Mouse (Mus musculus) testis, postnatal 10 days (tissue): ENCODE results near the gene Phlda3.

Source experiments
- DNase-seq: peaks from one replicate; pipeline ENCODE4 v3.0.0; 2021; ENCODE audit warnings: low spot score

The Phlda3 gene

GRCm38 (mm10) chr1:135759685-135760084 is 6.2 kb upstream of the Phlda3 start:
- no peak for DNase-seq

- DNase-seq, result no peak
Measured at GRCm38 (mm10) chr1:135760216-135760615, 5.7 kb upstream of the Phlda3 start.

- DNase-seq, result no peak
Measured at GRCm38 (mm10) chr1:135761728-135762127, 4.2 kb upstream of the Phlda3 start.

- DNase-seq, result no peak
Measured at GRCm38 (mm10) chr1:135763503-135764205, 2.3 kb upstream of the Phlda3 start.

- DNase-seq, result no peak
Measured at GRCm38 (mm10) chr1:135764206-135764528, 1.8 kb upstream of the Phlda3 start.

GRCm38 (mm10) chr1:135766592-135767306 is 830 bp downstream of the Phlda3 start:
- DNase-seq, result no peak

- no peak for DNase-seq
Measured at GRCm38 (mm10) chr1:135767324-135767890, 1.5 kb downstream of the Phlda3 start.

GRCm38 (mm10) chr1:135768400-135768799 is 2.5 kb downstream of the Phlda3 start:
- DNase-seq, result no peak

- no peak for DNase-seq
Measured at GRCm38 (mm10) chr1:135770237-135770636, 4.3 kb downstream of the Phlda3 start.

GRCm38 (mm10) chr1:135770896-135771572 is 5.1 kb downstream of the Phlda3 start:
- DNase-seq, result no peak

GRCm38 (mm10) chr1:135771573-135771970 is 5.7 kb downstream of the Phlda3 start:
- DNase-seq, result no peak

GRCm38 (mm10) chr1:135776596-135776995 is 10.7 kb downstream of the Phlda3 start:
- DNase-seq, result no peak

GRCm38 (mm10) chr1:135777046-135777445 is 11.1 kb downstream of the Phlda3 start:
- DNase-seq, result no peak

- peak; percentile 81 for DNase-seq
Measured at GRCm38 (mm10) chr1:135778780-135779535, 13.0 kb downstream of the Phlda3 start, which contains the start of gene Tnni1. Tnni1 (plus strand) TSS chr1:135779434.

GRCm38 (mm10) chr1:135780649-135781048 is 14.7 kb downstream of the Phlda3 start:
- DNase-seq, result no peak

GRCm38 (mm10) chr1:135781220-135781619 is 15.3 kb downstream of the Phlda3 start:
- DNase-seq, result peak; percentile 91

- DNase-seq, result no peak
Measured at GRCm38 (mm10) chr1:135782816-135783215, 16.9 kb downstream of the Phlda3 start.

- DNase-seq, result peak; percentile 89
Measured at GRCm38 (mm10) chr1:135787799-135788198, 21.9 kb downstream of the Phlda3 start.

- peak; percentile 75 for DNase-seq
Measured at GRCm38 (mm10) chr1:135788708-135789107, 22.8 kb downstream of the Phlda3 start.

- DNase-seq, result peak; percentile 91
Measured at GRCm38 (mm10) chr1:135789815-135790214, 23.9 kb downstream of the Phlda3 start.

- no peak for DNase-seq
Measured at GRCm38 (mm10) chr1:135792143-135792939, 26.4 kb downstream of the Phlda3 start.
